Mouse (Mus musculus) forebrain, embryonic 14.5 days (tissue): Measurements from ENCODE around the gene Krt39. TPM values are rescaled to one million over a fixed set of nuclear protein-coding genes. Genes with fewer than 3 reads are reported as not detected.

Source experiments
- ATAC-seq: fragments of 200-750 bp; cut with Nextera tagmentation; 2 replicates; pipeline ENCODE4 v1.8.0; 2017; ENCODE audit warnings: mild to moderate bottlenecking, moderate library complexity
- DNase-seq: peaks from one replicate; pipeline ENCODE4 v3.0.0-alpha.2; 2015; ENCODE audit warnings: low spot score
- H3K27ac ChIP-seq: fragments of 300-500 bp; sonication (generic); 2 replicates; pipeline ENCODE4 v1.5.1; 2014; ENCODE audit warnings: low read depth, mild to moderate bottlenecking, control low read depth, low read length, moderate library complexity
- H3K27me3 ChIP-seq: fragments of 300-500 bp; sonication (generic); replicated peaks from 2 replicates; pipeline ENCODE4 v1.6.1; 2014; ENCODE audit warnings: low read length, control low read depth, mixed read lengths; ENCODE audit not compliant: control insufficient read depth, insufficient read depth
- H3K36me3 ChIP-seq: fragments of 300-500 bp; sonication (generic); 2 replicates; pipeline ENCODE4 v1.6.1; 2014; ENCODE audit warnings: low read length, control low read depth; ENCODE audit not compliant: control insufficient read depth, insufficient read depth
- H3K4me1 ChIP-seq: fragments of 300-500 bp; sonication (generic); 2 replicates; pipeline ENCODE4 v1.6.1; 2014; ENCODE audit warnings: antibody characterized with exemption, low read length, control low read depth; ENCODE audit not compliant: control insufficient read depth, insufficient read depth
- H3K4me2 ChIP-seq: fragments of 300-500 bp; sonication (generic); 2 replicates; pipeline ENCODE4 v1.6.1; 2014; ENCODE audit warnings: mild to moderate bottlenecking, control low read depth, low read length
- H3K4me3 ChIP-seq: fragments of 300-500 bp; sonication (generic); 2 replicates; pipeline ENCODE4 v1.5.1; 2014; ENCODE audit warnings: low read depth, low read length, control low read depth
- H3K9ac ChIP-seq: fragments of 300-500 bp; sonication (generic); 2 replicates; pipeline ENCODE4 v1.6.1; 2014; ENCODE audit warnings: mild to moderate bottlenecking, low read length, control low read depth, moderate library complexity
- H3K9me3 ChIP-seq: fragments of 300-500 bp; sonication (generic); replicated peaks from 2 replicates; pipeline ENCODE4 v1.6.1; 2016; ENCODE audit warnings: low read length, control low read depth, mixed read lengths; ENCODE audit not compliant: control insufficient read depth
- WGBS: fragments of 180-500 bp; shearing (Covaris S2); extraction: QIAGEN DNeasy Blood & Tissue Kit; methylation state at CpG from one replicate; pipeline ENCODE4 v1.1.7; 2014; 5-methylcytosine and 5-hydroxymethylcytosine counted together
- polyA plus RNA-seq: library from polyadenylated mRNA; unstranded; fragments of >200 nt; fragmentation: Nextera tagmentation; extraction: Ambion mirVana; gene quantifications from 2 replicates; pipeline ENCODE4 v1.2.1, GENCODE M21; 2014

Gene Krt39
- polyA plus RNA-seq, 1 experiment from 2014 or later: not detected

- no peak overlapping the region for H3K4me3 ChIP-seq
- no peak overlapping the region for H3K4me2 ChIP-seq
- H3K9me3 ChIP-seq: no peaks in the 10 kb centered on the region
- no peak overlapping the region for H3K27ac ChIP-seq
- H3K9ac ChIP-seq: no peak overlapping the region
- WGBS: 25% methylated on average over 3 of the region's 3 CpGs
- H3K27me3 ChIP-seq: no peaks in the 10 kb centered on the region
- ATAC-seq (no peak), DNase-seq (peak; percentile 34)
- no peaks in the 10 kb centered on the region for H3K4me1 ChIP-seq
- no peaks in the 10 kb centered on the region for H3K36me3 ChIP-seq
These were observed 31.9 kb downstream of the Krt39 start for GRCm38 (mm10) chr11:99489233-99489632.

- no peaks in the 10 kb centered on the region for H3K27me3 ChIP-seq
- no peak overlapping the region for H3K9ac ChIP-seq
- H3K4me1 ChIP-seq: no peaks in the 10 kb centered on the region
- DNase-seq (no peak), ATAC-seq (no peak)
- no peak overlapping the region for H3K4me3 ChIP-seq
- no peaks in the 10 kb centered on the region for H3K9me3 ChIP-seq
- WGBS: 89% methylated on average over 3 of the region's 3 CpGs
- H3K4me2 ChIP-seq: no peak overlapping the region
- no peaks in the 10 kb centered on the region for H3K36me3 ChIP-seq
- no peak overlapping the region for H3K27ac ChIP-seq
These were observed 46.2 kb downstream of the Krt39 start for GRCm38 (mm10) chr11:99474981-99475380.

GRCm38 (mm10) chr11:99473433-99473832 is 47.7 kb downstream of the Krt39 start:
- WGBS: 86% methylated on average over 6 of the region's 6 CpGs
- H3K4me2 ChIP-seq: no peak overlapping the region
- H3K9ac ChIP-seq: no peak overlapping the region
- H3K9me3 ChIP-seq: no peaks in the 10 kb centered on the region
- H3K27ac ChIP-seq: no peak overlapping the region
- no peaks in the 10 kb centered on the region for H3K27me3 ChIP-seq
- no peaks in the 10 kb centered on the region for H3K4me1 ChIP-seq
- no peak for DNase-seq
- H3K36me3 ChIP-seq: no peaks in the 10 kb centered on the region
- H3K4me3 ChIP-seq: no peak overlapping the region
- no peak for ATAC-seq

- Histone ChIP-seq H3K27me3 (no peaks in the 10 kb centered on the region), H3K9me3 (no peaks in the 10 kb centered on the region), H3K36me3 (no peaks in the 10 kb centered on the region), H3K4me3 (no peak overlapping the region), H3K27ac (no peak overlapping the region), H3K9ac (no peak overlapping the region), H3K4me1 (no peaks in the 10 kb centered on the region), H3K4me2 (no peak overlapping the region)
- ATAC-seq (no peak), DNase-seq (no peak)
- 91% methylated on average over 4 of the region's 4 CpGs for WGBS
These were observed 48.7 kb downstream of the Krt39 start for GRCm38 (mm10) chr11:99472405-99472804.

- WGBS: 95% methylated on average over 6 of the region's 6 CpGs
- DNase-seq: no peak
- ATAC-seq: no peak
- Histone ChIP-seq H3K4me2 (no peak overlapping the region), H3K4me1 (no peaks in the 10 kb centered on the region), H3K9me3 (no peaks in the 10 kb centered on the region), H3K9ac (no peak overlapping the region), H3K27ac (no peak overlapping the region), H3K4me3 (no peak overlapping the region), H3K36me3 (no peaks in the 10 kb centered on the region), H3K27me3 (no peaks in the 10 kb centered on the region)
These were observed 49.2 kb downstream of the Krt39 start for GRCm38 (mm10) chr11:99471946-99472345.

- Histone ChIP-seq H3K4me2 (no peak overlapping the region), H3K4me1 (no peaks in the 10 kb centered on the region), H3K9me3 (no peaks in the 10 kb centered on the region), H3K4me3 (no peak overlapping the region), H3K27ac (no peak overlapping the region), H3K36me3 (no peaks in the 10 kb centered on the region), H3K27me3 (no peaks in the 10 kb centered on the region), H3K9ac (no peak overlapping the region)
- WGBS: 90% methylated on average over 4 of the region's 4 CpGs
- ATAC-seq: no peak
- DNase-seq: no peak
These were observed 51.9 kb downstream of the Krt39 start for GRCm38 (mm10) chr11:99469228-99469627.

- 89% methylated on average over 11 of the region's 11 CpGs for WGBS
- no peak for DNase-seq
- no peaks in the 10 kb centered on the region for H3K27me3 ChIP-seq
- no peak overlapping the region for H3K27ac ChIP-seq
- no peak for ATAC-seq
- H3K9me3 ChIP-seq: no peaks in the 10 kb centered on the region
- H3K4me1 ChIP-seq: no peaks in the 10 kb centered on the region
- H3K4me2 ChIP-seq: no peak overlapping the region
- H3K4me3 ChIP-seq: no peak overlapping the region
- no peaks in the 10 kb centered on the region for H3K36me3 ChIP-seq
- H3K9ac ChIP-seq: no peak overlapping the region
These were observed 52.6 kb downstream of the Krt39 start for GRCm38 (mm10) chr11:99468566-99468965.

- Histone ChIP-seq H3K9ac (no peak overlapping the region; the same call in 1 of the 2 replicates), H3K4me2 (no peak overlapping the region), H3K27me3 (no peaks in the 10 kb centered on the region), H3K9me3 (no peaks in the 10 kb centered on the region), H3K4me3 (no peak overlapping the region), H3K27ac (no peak overlapping the region), H3K4me1 (no peaks in the 10 kb centered on the region), H3K36me3 (no peaks in the 10 kb centered on the region)
- ATAC-seq (no peak), DNase-seq (no peak)
- WGBS: 55% methylated on average over 7 of the region's 7 CpGs
These were observed 54.8 kb downstream of the Krt39 start for GRCm38 (mm10) chr11:99466316-99466715.

- ATAC-seq (no peak), DNase-seq (peak; percentile 91)
- Histone ChIP-seq H3K4me2 (no peak overlapping the region), H3K4me3 (no peak overlapping the region), H3K27me3 (no peaks in the 10 kb centered on the region), H3K36me3 (no peaks in the 10 kb centered on the region), H3K9ac (no peak overlapping the region), H3K4me1 (no peaks in the 10 kb centered on the region), H3K27ac (no peak overlapping the region), H3K9me3 (no peaks in the 10 kb centered on the region)
- WGBS: 6% methylated on average over 5 of the region's 5 CpGs
These were observed 56.3 kb downstream of the Krt39 start for GRCm38 (mm10) chr11:99464836-99465235.
